Mouse (Mus musculus) kidney, embryonic 16.5 days (tissue): ENCODE measurements around the gene BC048671. TPM values are rescaled to one million over a fixed set of nuclear protein-coding genes. Genes with fewer than 3 reads are reported as not detected.
A peak's percentile ranks its signal among the peaks of the same experiment; 100 is the strongest.

Source experiments
- ATAC-seq: fragments of 200-750 bp; cut with Nextera tagmentation; 2 replicates; pipeline ENCODE4 v1.8.0; 2017; ENCODE audit warnings: moderate TSS enrichment; ENCODE audit not compliant: low FRiP score, low TSS enrichment
- H3K27ac ChIP-seq: fragments of 300-500 bp; sonication (generic); 2 replicates; pipeline ENCODE4 v1.5.1; 2014; ENCODE audit warnings: low read length
- H3K27me3 ChIP-seq: fragments of 300-500 bp; sonication (generic); 2 replicates; pipeline ENCODE4 v1.6.1; 2014; ENCODE audit warnings: low read length, control low read depth, mixed read lengths; ENCODE audit not compliant: insufficient read depth
- H3K36me3 ChIP-seq: fragments of 300-500 bp; sonication (generic); 2 replicates; pipeline ENCODE4 v1.6.1; 2014; ENCODE audit warnings: low read length, control low read depth, mixed read lengths; ENCODE audit not compliant: insufficient read depth
- H3K4me1 ChIP-seq: fragments of 300-500 bp; sonication (generic); 2 replicates; pipeline ENCODE4 v1.6.1; 2014; ENCODE audit warnings: low read length, control low read depth, mixed read lengths; ENCODE audit not compliant: insufficient read depth
- H3K4me2 ChIP-seq: fragments of 300-500 bp; sonication (generic); replicated peaks from 2 replicates; pipeline ENCODE4 v1.6.1; 2014; ENCODE audit warnings: low read depth, low read length
- H3K4me3 ChIP-seq: fragments of 300-500 bp; sonication (generic); 2 replicates; pipeline ENCODE4 v1.5.1; 2014; ENCODE audit warnings: mild to moderate bottlenecking, low read length
- H3K9ac ChIP-seq: fragments of 300-500 bp; sonication (generic); replicated peaks from 2 replicates; pipeline ENCODE4 v1.6.1; 2014; ENCODE audit warnings: low read length
- H3K9me3 ChIP-seq: fragments of 300-500 bp; sonication (generic); 2 replicates; pipeline ENCODE4 v1.6.1; 2016; ENCODE audit warnings: low read length, control low read depth
- WGBS: fragments of 180-500 bp; shearing (Covaris S2); extraction: QIAGEN DNeasy Blood & Tissue Kit; methylation state at CpG from one replicate; pipeline ENCODE4 v1.1.7; 2014; 5-methylcytosine and 5-hydroxymethylcytosine counted together
- polyA plus RNA-seq: library from polyadenylated mRNA; unstranded; fragments of >200 nt; fragmentation: Nextera tagmentation; extraction: Ambion mirVana; gene quantifications from 2 replicates; pipeline ENCODE4 v1.2.1, GENCODE M21; 2015

BC048671 gene
- polyA plus RNA-seq, 1 experiment from 2014 or later: not detected

DNA sequence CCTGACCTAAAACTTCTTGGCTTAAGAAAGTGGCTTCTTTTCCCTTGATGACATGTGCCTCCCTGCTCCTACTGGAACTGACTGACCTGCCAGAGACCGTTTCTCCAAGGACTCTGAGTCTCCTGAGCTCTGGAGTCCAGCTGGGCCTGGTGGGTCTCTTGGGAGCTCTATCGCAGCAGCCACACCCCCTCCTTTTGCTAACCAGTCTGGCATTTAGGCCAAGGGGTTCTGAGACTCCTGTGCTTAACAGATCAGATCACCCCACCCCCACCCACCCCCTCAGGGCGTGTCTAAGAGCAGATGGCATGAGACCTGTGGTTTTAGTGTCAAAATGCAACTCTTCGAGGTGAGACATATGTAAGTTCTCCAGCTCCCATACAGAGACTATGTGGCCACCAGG, 20.8 kb downstream of the BC048671 start:
- no peaks in the 10 kb centered on the region for H3K36me3 ChIP-seq
- 46% methylated on average over 4 of the region's 4 CpGs for WGBS
- ATAC-seq: no peak

DNA sequence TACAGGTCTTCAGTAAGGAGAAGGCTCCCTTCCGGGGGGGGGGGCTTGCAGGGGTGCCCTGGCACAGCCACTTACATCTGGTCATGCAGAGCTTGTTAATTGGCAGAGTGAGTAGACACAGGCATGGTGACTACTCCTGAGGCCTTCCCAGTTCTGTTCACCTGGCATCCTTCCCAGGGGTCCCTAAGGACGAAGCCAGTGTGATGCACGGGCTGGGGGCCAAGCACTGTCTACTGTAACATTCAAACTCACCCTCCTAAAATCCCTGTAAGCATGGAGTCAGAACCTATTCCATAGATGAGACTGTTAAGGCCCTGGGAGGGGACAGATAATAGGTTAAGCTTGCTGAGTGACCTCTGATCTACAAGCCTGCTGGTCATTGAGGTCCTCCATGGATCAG, 23.0 kb downstream of the BC048671 start:
- ATAC-seq: no peak
- no peak overlapping the region for H3K27ac ChIP-seq
- 77% methylated on average over 3 of the region's 3 CpGs for WGBS
- H3K9me3 ChIP-seq: no peaks in the 10 kb centered on the region
- no peaks in the 10 kb centered on the region for H3K36me3 ChIP-seq
- no peak overlapping the region for H3K4me2 ChIP-seq
- peaks cover 20% of the 10 kb centered on the region for H3K4me1 ChIP-seq
- H3K4me3 ChIP-seq: no peak overlapping the region
- H3K9ac ChIP-seq: no peak overlapping the region
- H3K27me3 ChIP-seq: no peaks in the 10 kb centered on the region; the same call in 1 of the 2 replicates

More for the DNA sequence above, 20.8 kb downstream of the BC048671 start:
- no peaks in the 10 kb centered on the region; the same call in 1 of the 2 replicates for H3K27me3 ChIP-seq
- no peak overlapping the region for H3K27ac ChIP-seq
- peaks cover 20% of the 10 kb centered on the region for H3K4me1 ChIP-seq
- H3K9me3 ChIP-seq: no peaks in the 10 kb centered on the region
- H3K9ac ChIP-seq: no peak overlapping the region
- H3K4me2 ChIP-seq: no peak overlapping the region
- H3K4me3 ChIP-seq: no peak overlapping the region

DNA sequence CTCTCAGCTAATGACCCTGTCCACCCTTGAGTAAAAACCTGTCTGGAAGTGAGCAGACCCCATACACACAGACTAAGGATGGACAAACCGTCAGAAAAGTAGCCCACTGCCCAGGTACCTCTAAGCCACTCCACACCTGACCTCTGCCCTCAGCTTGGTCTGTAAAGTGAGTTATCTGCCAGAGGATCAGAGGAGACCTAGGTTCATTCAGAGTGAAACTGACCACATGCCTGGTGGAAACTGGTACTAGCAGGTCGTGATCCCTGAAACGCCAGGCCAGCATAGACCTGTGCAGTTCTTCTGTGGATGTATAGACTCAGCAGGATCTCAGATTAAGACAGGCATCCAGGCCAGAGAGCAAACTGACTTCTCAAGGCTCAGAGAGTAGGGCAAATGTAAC, 23.4 kb downstream of the BC048671 start:
- WGBS: 56% methylated on average over 3 of the region's 3 CpGs
- peak overlapping the region; percentile 54 for H3K4me2 ChIP-seq
- H3K36me3 ChIP-seq: no peaks in the 10 kb centered on the region
- no peaks in the 10 kb centered on the region; the same call in 1 of the 2 replicates for H3K27me3 ChIP-seq
- no peaks in the 10 kb centered on the region for H3K9me3 ChIP-seq
- H3K4me3 ChIP-seq: peak overlapping the region; percentile 30; the same call in 1 of the 2 replicates
- no peak for ATAC-seq
- H3K9ac ChIP-seq: no peak overlapping the region
- no peak overlapping the region for H3K27ac ChIP-seq
- peaks cover 20% of the 10 kb centered on the region for H3K4me1 ChIP-seq

DNA sequence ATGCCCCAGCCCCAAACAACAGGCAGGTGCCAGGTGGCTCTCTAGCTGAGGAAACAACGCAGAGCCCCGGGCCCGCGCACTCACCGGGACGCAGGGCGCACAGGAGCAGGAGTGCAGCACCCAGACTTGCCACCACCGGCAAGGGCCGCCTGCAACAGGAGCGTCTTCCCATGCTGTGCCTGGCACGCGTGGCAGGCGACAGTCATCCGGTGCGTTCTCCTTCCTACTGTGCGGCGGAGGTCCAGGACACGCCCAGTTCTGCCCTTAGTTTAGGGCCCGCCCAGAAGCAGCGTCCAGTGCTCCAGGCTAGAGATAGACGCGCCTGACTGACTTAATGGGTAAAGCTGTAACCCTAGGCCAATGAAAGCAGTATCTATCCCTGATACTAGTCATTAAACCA, 24.0 kb downstream of the BC048671 start, which contains the start of gene Chst13:
Gene Chst13, minus strand, starts transcription at position 195 of the 400 bp plus-strand sequence.
- Histone ChIP-seq H3K9ac (no peak within 1 kb of the TSS), H3K36me3 (no peaks in the 10 kb centered on the region), H3K9me3 (no peaks in the 10 kb centered on the region), H3K27ac (no peak within 1 kb of the TSS), H3K4me2 (peak within 1 kb of the TSS; percentile 54), H3K4me1 (peaks cover 16% of the 10 kb centered on the region), H3K27me3 (no peaks in the 10 kb centered on the region; the same call in 1 of the 2 replicates), H3K4me3 (peak within 1 kb of the TSS; percentile 30)
- ATAC-seq: peak; percentile 56; the same call in 1 of the 2 replicates
- 6% methylated on average over 22 of the region's 22 CpGs for WGBS

DNA sequence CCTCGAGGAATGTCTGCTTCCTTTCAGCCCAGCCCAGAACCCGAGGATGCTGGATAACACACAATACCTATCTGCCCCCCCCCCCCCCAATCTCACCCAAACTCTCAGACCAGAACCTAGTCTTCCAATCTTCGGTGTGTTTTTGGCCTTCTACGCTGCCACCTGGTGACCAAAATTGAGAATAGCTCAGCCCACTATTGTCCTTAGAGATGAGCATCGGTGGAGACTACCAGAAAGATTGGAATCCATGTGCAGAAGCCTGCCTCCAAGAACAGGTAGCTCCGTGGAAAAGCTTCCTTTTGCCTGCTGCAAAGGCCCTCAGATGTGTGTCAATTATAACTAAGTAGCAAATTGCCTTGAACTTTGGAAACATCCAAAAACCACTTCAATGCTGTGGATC, 26.7 kb downstream of the BC048671 start:
- no peak for ATAC-seq
- Histone ChIP-seq H3K9ac (no peak overlapping the region), H3K4me2 (no peak overlapping the region), H3K27ac (no peak overlapping the region), H3K36me3 (no peaks in the 10 kb centered on the region), H3K4me1 (peaks cover 4% of the 10 kb centered on the region; the same call in 1 of the 2 replicates), H3K27me3 (no peaks in the 10 kb centered on the region; the same call in 1 of the 2 replicates), H3K9me3 (no peaks in the 10 kb centered on the region), H3K4me3 (no peak overlapping the region)
- WGBS: 20% methylated on average over 6 of the region's 6 CpGs

DNA sequence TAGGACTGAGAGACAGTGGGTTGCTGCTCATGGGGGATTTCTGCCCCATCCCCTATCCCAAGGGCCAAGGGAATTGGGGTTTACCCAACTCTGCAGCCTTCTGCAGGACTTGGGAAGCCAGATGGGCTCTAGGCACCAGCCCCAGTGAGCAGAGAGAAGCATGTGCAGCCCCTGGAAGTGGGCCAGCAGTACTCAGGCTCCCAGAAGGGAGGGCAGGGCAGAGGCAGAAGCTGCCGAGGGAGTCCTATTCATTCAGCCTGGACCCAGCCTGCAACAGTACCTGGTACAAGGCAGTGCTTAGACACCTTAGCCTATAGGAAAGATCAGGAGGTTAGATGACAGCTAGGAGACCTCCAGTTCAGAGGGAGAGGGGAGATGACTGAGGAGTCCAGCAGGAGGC, 28.9 kb downstream of the BC048671 start:
- ATAC-seq: no peak
- H3K4me1 ChIP-seq: peaks cover 3% of the 10 kb centered on the region; the same call in 1 of the 2 replicates
- H3K9ac ChIP-seq: no peak overlapping the region
- no peaks in the 10 kb centered on the region for H3K36me3 ChIP-seq
- H3K4me3 ChIP-seq: no peak overlapping the region
- H3K4me2 ChIP-seq: no peak overlapping the region
- H3K27me3 ChIP-seq: no peaks in the 10 kb centered on the region; the same call in 1 of the 2 replicates
- no peaks in the 10 kb centered on the region for H3K9me3 ChIP-seq
- H3K27ac ChIP-seq: no peak overlapping the region
- WGBS: 21% methylated on average over 1 of the region's 1 CpGs

DNA sequence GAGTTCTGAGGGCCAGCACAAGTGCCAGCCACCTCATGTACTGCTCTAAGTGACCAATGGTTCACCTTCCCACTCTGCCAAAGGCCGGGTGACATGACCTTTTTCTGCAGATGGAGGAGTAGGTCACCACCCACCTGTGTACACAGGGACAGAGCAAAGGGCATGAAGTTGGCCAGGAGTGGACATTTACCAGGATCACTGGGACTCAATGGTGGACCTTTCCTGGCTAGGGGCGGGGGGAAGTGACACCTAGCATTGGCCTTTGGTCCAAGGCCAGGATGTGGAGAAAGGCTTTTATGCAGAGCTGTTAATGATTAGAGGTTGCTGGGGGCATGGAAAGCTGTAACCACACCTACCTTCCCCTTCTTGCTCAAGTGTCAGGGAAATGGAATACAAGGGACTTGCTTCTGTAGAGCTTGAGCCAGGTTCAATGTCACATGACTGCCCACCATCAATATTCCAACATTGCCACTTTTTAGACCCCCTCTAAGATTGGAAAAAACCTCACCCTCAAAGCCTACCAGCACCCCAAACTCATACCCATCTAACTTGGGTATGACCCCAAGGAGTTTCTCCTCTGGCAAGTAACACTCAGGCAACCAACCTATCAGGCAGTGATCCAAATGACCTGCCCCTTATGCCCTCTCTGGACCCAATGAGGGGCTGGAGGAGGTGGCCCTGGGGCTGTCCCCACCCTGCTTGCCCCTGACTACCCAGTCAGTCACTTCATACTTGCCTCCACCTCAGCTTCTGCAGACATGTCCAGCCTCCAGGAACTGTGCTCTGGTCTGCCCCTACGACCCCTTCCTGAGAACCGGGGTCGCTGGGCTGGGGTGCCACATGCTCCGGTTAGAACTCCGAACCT, 31.8 kb downstream of the BC048671 start, which contains the start of gene Uroc1:
Gene Uroc1, plus strand, starts transcription at position 724 of the 865 bp plus-strand sequence.
- no peaks in the 10 kb centered on the region for H3K27me3 ChIP-seq
- H3K9ac ChIP-seq: no peak within 1 kb of the TSS
- H3K36me3 ChIP-seq: no peaks in the 10 kb centered on the region
- no peak for ATAC-seq
- H3K4me1 ChIP-seq: no peaks in the 10 kb centered on the region
- no peak within 1 kb of the TSS for H3K27ac ChIP-seq
- H3K4me2 ChIP-seq: no peak within 1 kb of the TSS
- WGBS: 82% methylated on average over 7 of the region's 7 CpGs
- no peak within 1 kb of the TSS for H3K4me3 ChIP-seq
- H3K9me3 ChIP-seq: no peaks in the 10 kb centered on the region

DNA sequence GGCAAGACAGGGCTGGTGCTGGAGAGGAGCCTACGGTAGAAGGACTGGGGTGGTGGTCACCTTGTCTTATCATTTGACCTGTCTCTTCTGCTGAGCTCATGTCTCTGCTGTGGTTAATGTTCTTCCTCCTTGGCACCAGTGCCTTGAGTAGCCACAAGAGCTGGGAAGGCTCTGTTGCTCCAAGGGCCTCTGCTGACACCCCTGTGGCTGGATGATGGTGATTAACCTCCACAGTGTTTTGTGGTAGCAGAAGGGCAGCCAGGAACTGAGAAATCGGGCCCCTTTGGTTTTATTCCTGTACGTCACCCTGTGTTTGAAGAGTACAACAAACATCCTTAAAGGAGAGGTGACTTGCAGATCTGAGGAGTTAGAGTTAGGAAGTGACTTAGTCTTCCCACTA, 33.2 kb downstream of the BC048671 start:
- no peaks in the 10 kb centered on the region for H3K36me3 ChIP-seq
- WGBS: 82% methylated on average over 3 of the region's 3 CpGs
- no peak overlapping the region for H3K27ac ChIP-seq
- H3K9me3 ChIP-seq: no peaks in the 10 kb centered on the region
- H3K27me3 ChIP-seq: no peaks in the 10 kb centered on the region
- ATAC-seq: no peak
- H3K9ac ChIP-seq: no peak overlapping the region
- H3K4me2 ChIP-seq: no peak overlapping the region
- H3K4me1 ChIP-seq: no peaks in the 10 kb centered on the region
- H3K4me3 ChIP-seq: no peak overlapping the region

DNA sequence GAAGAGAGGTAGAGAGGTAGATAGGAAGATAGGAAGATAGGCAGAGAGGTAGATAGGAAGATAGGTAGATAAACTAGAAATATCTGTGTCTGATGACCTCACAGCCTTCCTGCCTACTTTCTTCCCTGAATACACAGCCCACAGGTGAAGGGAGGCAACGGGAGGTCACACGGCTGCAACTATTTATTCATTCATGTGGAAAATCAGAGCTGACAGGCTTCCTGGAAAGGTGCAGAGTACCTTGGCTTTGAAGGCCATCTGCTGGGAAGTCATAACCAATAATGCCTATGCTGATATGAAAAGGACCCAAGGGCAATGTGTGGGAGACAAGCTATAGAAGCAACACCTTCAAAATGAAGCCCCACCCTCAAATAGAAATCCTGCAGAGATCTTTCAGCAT, 41.3 kb downstream of the BC048671 start:
- Histone ChIP-seq H3K4me2 (no peak overlapping the region), H3K9me3 (no peaks in the 10 kb centered on the region), H3K4me3 (no peak overlapping the region), H3K27ac (no peak overlapping the region), H3K4me1 (no peaks in the 10 kb centered on the region; the same call in 1 of the 2 replicates), H3K9ac (no peak overlapping the region), H3K27me3 (no peaks in the 10 kb centered on the region), H3K36me3 (no peaks in the 10 kb centered on the region)
- WGBS: 48% methylated on average over 2 of the region's 2 CpGs
- no peak for ATAC-seq

DNA sequence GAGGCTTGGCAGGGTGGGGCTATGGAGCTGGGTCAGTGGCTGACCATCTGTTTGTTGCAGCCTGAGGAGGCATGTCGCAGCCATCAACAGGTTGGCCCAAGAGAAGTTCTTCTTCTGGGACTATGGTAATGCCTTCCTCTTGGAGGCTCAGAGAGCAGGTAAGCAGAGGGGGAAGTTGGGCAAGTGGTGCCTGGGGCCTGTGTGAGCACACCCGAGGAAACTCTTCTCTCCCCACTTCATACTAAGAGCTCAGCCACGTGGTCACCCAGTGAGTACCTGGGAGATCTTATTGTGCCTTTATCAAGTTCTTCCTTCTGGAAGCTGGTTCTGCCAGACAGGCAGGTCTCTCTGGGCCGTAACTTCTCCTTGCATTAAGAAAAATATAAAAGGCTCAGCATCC, 46.2 kb downstream of the BC048671 start:
- ATAC-seq: no peak
- no peak overlapping the region for H3K4me2 ChIP-seq
- H3K4me1 ChIP-seq: no peaks in the 10 kb centered on the region
- 79% methylated on average over 4 of the region's 4 CpGs for WGBS
- H3K9ac ChIP-seq: no peak overlapping the region
- H3K9me3 ChIP-seq: no peaks in the 10 kb centered on the region
- H3K27ac ChIP-seq: no peak overlapping the region
- H3K36me3 ChIP-seq: no peaks in the 10 kb centered on the region
- no peak overlapping the region for H3K4me3 ChIP-seq
- no peaks in the 10 kb centered on the region for H3K27me3 ChIP-seq
